In genomic region chr14:58202607-58203295, GRCm38 (mm10) we compare ENCODE assay signal across 11 mouse cellular contexts.
A peak's percentile ranks its signal among the peaks of the same experiment; 100 is the strongest.
DNase-seq lines count a peak whose midpoint lies in the region.
"Had no signal": no experiment of that assay in that cellular context is flagged by ENCODE, and none has a peak within 500 bp of the region (broad histone marks: within the 10 kb centered on the region; RNA-seq: fewer than 3 reads in every experiment).

No protein-coding gene starts in this region.

- DNase-seq in heart, adult 11 months, result peak; percentile 18
- no peak for DNase-seq in heart, adult 9 months (ENCODE audit: low spot score in 2 of 2)
- DNase-seq in embryo, embryonic 10 days (ENCODE audit: low spot score), result peak; percentile 55
- DNase-seq in frontal cortex, postnatal 36 days (ENCODE audit: low spot score in 2 of 2), result peak; percentile 32 to 60
- DNase-seq in right cerebral cortex, adult 18-20 months, result peak; percentile 64
- no peak for DNase-seq in lung, postnatal 36 days
- DNase-seq in adrenal gland, postnatal 14 days, result no peak
- DNase-seq in layer of hippocampus, adult 11-12 months (ENCODE audit: low spot score), result no peak
- DNase-seq: kidney, adult 8-10 months; liver; thymus, postnatal 36 days had no signal

Comparison
In these comparisons a context has a peak if more than half of its experiments do, and no peak if none do; other contexts are left out.
1. DNase-seq: peak in heart, adult 11 months (single experiment), embryo, embryonic 10 days (single experiment), frontal cortex, postnatal 36 days (2 of 2) and right cerebral cortex, adult 18-20 months (single experiment); none in heart, adult 9 months (0 of 2), lung, postnatal 36 days (single experiment), adrenal gland, postnatal 14 days (single experiment) and layer of hippocampus, adult 11-12 months (single experiment).